Mouse (Mus musculus) gastrocnemius, adult 18-20 months (tissue): ENCODE results near the gene Gnl1. TPM values are rescaled to one million over a fixed set of nuclear protein-coding genes. Genes with fewer than 3 reads are reported as not detected.
A peak's percentile ranks its signal among the peaks of the same experiment; 100 is the strongest.
"Not testable (repeated sequence)": the region's sequence is repeated elsewhere in the genome, so short reads cannot be mapped to it uniquely, and the experiment has no call there.

Experiments
- DNase-seq: peaks from one replicate; pipeline ENCODE4 v3.0.0; 2021; ENCODE audit warnings: low spot score
- microRNA-seq: library from miRNA; unstranded; fragments of <30 nt; microRNA quantifications from one replicate; pipeline ENCODE4 v1.2.0, GENCODE M21; 2021
- total RNA-seq, 2 experiments: library from RNA; stranded (reverse); gene quantifications; 2 replicates each; pipeline ENCODE4 v1.2.3; 2021

Gene Gnl1
- total RNA-seq, 2 experiments from 2014 or later = 20.2 to 26.0 TPM

- DNase-seq = peak; percentile 38
Observed at GRCm38 (mm10) chr17:36023710-36024654, 44.3 kb downstream of the Gnl1 start.

DNA sequence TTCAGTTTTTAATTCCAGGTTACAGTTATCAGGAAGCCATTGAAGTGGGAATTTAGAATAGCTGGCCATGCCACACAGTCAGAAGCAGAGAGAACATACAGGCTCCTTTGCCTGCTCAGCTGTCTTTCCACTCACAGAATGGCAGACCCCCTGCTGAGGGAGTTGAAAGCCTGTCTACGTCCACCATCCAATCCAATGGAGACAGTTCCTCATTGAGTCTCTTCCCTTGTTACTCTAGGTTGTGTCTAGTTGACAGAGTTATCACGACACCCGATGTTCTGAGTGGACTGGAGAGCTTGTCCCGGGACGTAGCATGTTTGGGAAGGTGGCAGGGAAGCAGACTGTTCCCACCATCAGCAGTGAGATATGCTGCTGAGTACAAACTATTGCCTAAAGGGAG lies 45.5 kb downstream of the Gnl1 start:
- no peak for DNase-seq

- DNase-seq = no peak
Observed at GRCm38 (mm10) chr17:36025901-36026300, 46.2 kb downstream of the Gnl1 start.

GRCm38 (mm10) chr17:36027663-36028062 lies 48.0 kb downstream of the Gnl1 start:
- DNase-seq = no peak

GRCm38 (mm10) chr17:36028879-36029619 lies 49.4 kb downstream of the Gnl1 start:
- no peak for DNase-seq

- DNase-seq = not testable (repeated sequence)
Observed at GRCm38 (mm10) chr17:36030046-36030702, 50.5 kb downstream of the Gnl1 start.

- not testable (repeated sequence) for DNase-seq
Observed at GRCm38 (mm10) chr17:36030703-36031582, 51.3 kb downstream of the Gnl1 start.

DNA sequence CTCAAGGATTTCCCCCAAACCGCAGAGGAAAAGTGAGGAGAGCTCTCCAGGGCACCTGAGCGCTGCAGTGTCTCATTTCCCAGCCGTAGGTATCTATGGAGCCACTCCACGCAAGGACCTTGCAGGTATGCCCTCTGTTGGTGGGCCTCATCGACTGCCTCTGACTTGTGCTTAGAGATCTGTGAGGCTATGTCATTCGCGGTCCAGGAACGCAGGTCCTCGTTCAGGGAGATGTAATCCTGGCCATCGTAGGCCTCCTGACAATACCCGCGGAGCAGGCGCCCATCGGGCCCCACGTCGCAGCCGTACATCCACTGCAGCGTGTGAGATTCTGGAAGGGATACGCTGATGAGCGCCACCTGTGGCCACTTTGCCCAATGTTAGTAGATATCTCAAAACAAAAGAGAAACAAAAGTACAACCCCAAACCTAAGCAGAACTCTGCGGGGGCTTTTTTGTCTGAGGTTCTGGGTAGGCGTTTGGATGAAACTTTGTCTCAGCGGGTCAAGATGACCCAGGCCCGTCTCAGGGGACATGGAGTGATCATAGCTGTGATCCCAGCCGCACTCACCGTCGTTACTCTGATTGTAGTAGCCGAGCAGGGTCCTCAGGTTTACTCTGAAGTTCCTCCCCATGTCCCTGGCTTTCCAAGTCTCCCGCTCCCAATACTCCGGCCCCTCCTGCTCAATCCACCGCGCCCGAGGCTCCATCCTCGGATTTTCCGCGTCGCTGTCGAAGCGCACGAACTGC lies 52.1 kb downstream of the Gnl1 start:
- DNase-seq = peak; percentile 36

GRCm38 (mm10) chr17:36032351-36032875 lies 52.8 kb downstream of the Gnl1 start, which contains the start of gene H2-T23:
H2-T23 (minus strand) TSS chr17:36032855.
- DNase-seq = peak; percentile 47

- not testable (repeated sequence) for DNase-seq
Observed at GRCm38 (mm10) chr17:36034524-36034923, 54.9 kb downstream of the Gnl1 start.

DNA sequence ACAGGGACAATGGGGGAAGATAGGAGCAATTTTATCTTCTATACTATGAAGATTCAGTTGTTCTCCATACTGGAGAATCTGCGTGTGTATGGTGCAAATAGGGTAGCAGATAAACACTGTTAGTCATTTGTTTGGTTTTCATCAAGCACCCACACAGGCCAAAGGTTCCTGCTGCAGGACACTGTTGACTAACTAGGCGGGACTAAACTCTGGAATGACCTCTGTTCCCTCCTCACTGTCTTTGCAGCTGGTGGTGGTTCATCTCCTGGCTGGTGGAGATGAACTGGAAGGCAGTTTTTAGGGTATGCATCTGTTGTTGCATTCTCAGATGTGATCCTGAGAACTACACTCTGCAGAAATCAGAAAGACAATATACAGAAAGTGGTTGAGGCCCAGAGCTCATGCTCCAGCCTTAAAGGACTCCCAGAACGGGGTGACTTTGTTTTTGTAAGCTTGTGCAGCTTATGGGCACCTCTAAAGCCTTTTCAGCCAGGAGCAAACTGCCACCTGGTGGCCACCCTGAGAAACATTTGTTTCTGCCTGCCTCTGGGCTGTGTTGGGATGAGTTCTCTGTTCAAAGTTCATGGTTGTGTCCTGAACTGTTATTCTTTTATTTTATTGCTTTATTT lies 55.5 kb downstream of the Gnl1 start:
- DNase-seq = peak; percentile 55

DNA sequence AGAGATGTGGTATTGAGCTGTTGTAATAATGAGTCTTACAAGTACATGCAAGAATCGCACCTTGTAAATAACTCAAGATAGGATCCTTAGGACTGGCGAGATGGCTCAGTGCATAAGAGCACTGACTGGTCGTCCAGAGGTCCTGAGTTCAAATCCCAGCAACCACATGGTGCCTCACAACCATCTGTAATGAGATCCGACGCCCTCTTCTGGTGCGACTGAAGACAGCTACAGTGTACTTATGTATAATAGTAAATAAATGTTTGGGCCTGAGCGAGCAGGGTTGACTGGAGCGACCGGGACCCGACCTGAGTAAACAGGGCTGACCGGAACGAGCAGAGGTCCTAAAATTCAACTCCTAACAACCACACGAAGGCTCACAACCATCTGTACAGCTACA lies 56.5 kb downstream of the Gnl1 start:
- not testable (repeated sequence) for DNase-seq

Small RNA genes lying within 50 kb of the gene (microRNA-seq; reads per million reads assigned to microRNA genes)
- 32.4 reads per million, percentile 44 among the genes with 10 or more reads in this experiment for gene Mir877

Other genes with a start within 250 kb of the Gnl1 start
- gene Ier3, start 158.2 kb upstream of the Gnl1 start, total RNA-seq = 1 to 10 TPM; 7.1 to 8.0 TPM
- 10 to 100 TPM; 58.1 to 61.3 TPM for gene Flot1, start 156.6 kb upstream of the Gnl1 start, total RNA-seq
- gene Tubb5, start 141.5 kb upstream of the Gnl1 start, total RNA-seq = 10 to 100 TPM; 25.7 to 34.7 TPM
- 1 to 10 TPM; 4.2 to 6.7 TPM for gene Mdc1, start 138.3 kb upstream of the Gnl1 start, total RNA-seq
- gene Nrm, start 118.5 kb upstream of the Gnl1 start, total RNA-seq = 1 to 10 TPM in 1 of 2 experiments, under 1 TPM in 1; 0.68 to 1.5 TPM
- 1 to 10 TPM; 4.1 to 5.8 TPM for gene Ppp1r18, start 114.3 kb upstream of the Gnl1 start, total RNA-seq
- gene Dhx16, start 100.0 kb upstream of the Gnl1 start, total RNA-seq = 10 to 100 TPM; 11.7 to 14.1 TPM
- 10 to 100 TPM; 78.6 to 79.3 TPM for gene 2310061I04Rik, start 82.4 kb upstream of the Gnl1 start, total RNA-seq
- gene Atat1, start 69.8 kb upstream of the Gnl1 start, total RNA-seq = 1 to 10 TPM; 3.9 to 4.8 TPM
- gene Mrps18b, start 63.5 kb upstream of the Gnl1 start, total RNA-seq = 10 to 100 TPM; 61.6 to 62.4 TPM
- gene Ppp1r10, start 63.4 kb upstream of the Gnl1 start, total RNA-seq = 10 to 100 TPM; 23.2 to 43.9 TPM
- gene Abcf1, start 10.1 kb upstream of the Gnl1 start, total RNA-seq = 10 to 100 TPM; 73.4 to 74.3 TPM
- gene Prr3, start 385 bp downstream of the Gnl1 start, total RNA-seq = 1 to 10 TPM; 2.1 to 3.2 TPM
- gene H2-T24, start 40.7 kb downstream of the Gnl1 start, total RNA-seq = 1 to 10 TPM in 1 of 2 experiments, under 1 TPM in 1; 0.98 to 1.5 TPM
- 1 to 10 TPM; 7.0 to 9.4 TPM for gene H2-T23, start 53.0 kb downstream of the Gnl1 start, total RNA-seq
- 10 to 100 TPM in 1 of 2 experiments, 1 to 10 TPM in 1; 7.9 to 15.7 TPM for gene H2-T22, start 62.9 kb downstream of the Gnl1 start, total RNA-seq
- not detected for gene Gm6034, start 63.1 kb downstream of the Gnl1 start, total RNA-seq
- gene Gm11127, start 78.5 kb downstream of the Gnl1 start, total RNA-seq = 1 to 10 TPM; 1.4 to 3.2 TPM
- not detected for gene Gm19684, start 141.8 kb downstream of the Gnl1 start, total RNA-seq
- not detected for gene Gm7030, start 149.6 kb downstream of the Gnl1 start, total RNA-seq
- gene Gm8909, start 188.7 kb downstream of the Gnl1 start, total RNA-seq = not detected
- not detected for gene H2-T3, start 210.4 kb downstream of the Gnl1 start, total RNA-seq